Mouse (Mus musculus) hindbrain, embryonic 13.5 days (tissue): ENCODE measurements around the gene Plcd1. TPM values are rescaled to one million over a fixed set of nuclear protein-coding genes. Genes with fewer than 3 reads are reported as not detected.
A peak's percentile ranks its signal among the peaks of the same experiment; 100 is the strongest.

Experiments
- ATAC-seq: fragments of 200-750 bp; cut with Nextera tagmentation; 2 replicates; pipeline ENCODE4 v1.8.0; 2017; ENCODE audit warnings: moderate TSS enrichment; ENCODE audit not compliant: low FRiP score
- H3K27ac ChIP-seq: fragments of 300-500 bp; sonication (generic); 2 replicates; pipeline ENCODE4 v1.5.1; 2015; ENCODE audit warnings: inconsistent platforms, mild to moderate bottlenecking, moderate library complexity
- H3K27me3 ChIP-seq: fragments of 300-500 bp; sonication (generic); 2 replicates; pipeline ENCODE4 v1.6.1; 2015; ENCODE audit warnings: mild to moderate bottlenecking, inconsistent platforms
- H3K36me3 ChIP-seq: fragments of 300-500 bp; sonication (generic); 2 replicates; pipeline ENCODE4 v1.6.1; 2015; ENCODE audit warnings: mild to moderate bottlenecking, inconsistent platforms
- H3K4me1 ChIP-seq: fragments of 300-500 bp; sonication (generic); replicated peaks from 2 replicates; pipeline ENCODE4 v1.6.1; 2015; ENCODE audit warnings: inconsistent platforms
- H3K4me2 ChIP-seq: fragments of 300-500 bp; sonication (generic); 2 replicates; pipeline ENCODE4 v1.6.1; 2015; ENCODE audit warnings: inconsistent platforms, mild to moderate bottlenecking, moderate library complexity
- H3K4me3 ChIP-seq: fragments of 300-500 bp; sonication (generic); 2 replicates; pipeline ENCODE4 v1.5.1; 2015; ENCODE audit warnings: mild to moderate bottlenecking, inconsistent platforms
- H3K9ac ChIP-seq: fragments of 300-500 bp; sonication (generic); 2 replicates; pipeline ENCODE4 v1.6.1; 2015; ENCODE audit warnings: mild to moderate bottlenecking, inconsistent platforms
- H3K9me3 ChIP-seq: fragments of 300-500 bp; sonication (generic); 2 replicates; pipeline ENCODE4 v1.6.1; 2016; ENCODE audit warnings: inconsistent platforms
- WGBS: fragments of 180-500 bp; shearing (Covaris S2); methylation state at CpG from one replicate; pipeline ENCODE4 v1.1.7; 2015; 5-methylcytosine and 5-hydroxymethylcytosine counted together
- polyA plus RNA-seq: library from polyadenylated mRNA; unstranded; fragments of >200 nt; fragmentation: Nextera tagmentation; extraction: Ambion mirVana; gene quantifications from 2 replicates; pipeline ENCODE4 v1.2.1, GENCODE M21; 2015

Plcd1 gene
- polyA plus RNA-seq, 1 experiment from 2014 or later: 22.5 TPM

DNA sequence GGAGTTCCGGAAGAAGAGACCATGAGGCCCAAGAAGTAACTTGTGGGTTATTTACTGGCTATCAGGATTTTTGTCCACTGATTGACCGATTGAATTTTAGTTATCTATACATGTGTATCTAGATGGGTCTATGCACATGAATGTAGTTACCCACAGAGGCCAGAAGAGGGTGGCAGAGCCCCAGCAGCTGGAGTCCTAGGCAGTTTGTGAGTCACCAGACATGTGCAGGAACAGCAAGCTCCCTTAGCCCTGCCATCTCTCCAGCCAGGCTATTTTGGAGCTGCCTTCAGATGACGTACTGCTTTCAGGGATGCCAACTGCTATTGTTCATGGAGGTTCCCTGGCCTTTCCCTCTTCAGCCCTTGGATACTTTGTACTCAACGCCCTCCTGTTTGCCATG, 14.3 kb upstream of the Plcd1 start:
- Histone ChIP-seq H3K27me3 (peaks cover 16% of the 10 kb centered on the region), H3K27ac (no peak overlapping the region), H3K4me3 (no peak overlapping the region), H3K4me2 (no peak overlapping the region), H3K36me3 (no peaks in the 10 kb centered on the region), H3K9me3 (no peaks in the 10 kb centered on the region), H3K9ac (no peak overlapping the region), H3K4me1 (peaks cover 12% of the 10 kb centered on the region; the same call in 1 of the 2 replicates)
- 86% methylated on average over 4 of the region's 4 CpGs for WGBS
- ATAC-seq: no peak

DNA sequence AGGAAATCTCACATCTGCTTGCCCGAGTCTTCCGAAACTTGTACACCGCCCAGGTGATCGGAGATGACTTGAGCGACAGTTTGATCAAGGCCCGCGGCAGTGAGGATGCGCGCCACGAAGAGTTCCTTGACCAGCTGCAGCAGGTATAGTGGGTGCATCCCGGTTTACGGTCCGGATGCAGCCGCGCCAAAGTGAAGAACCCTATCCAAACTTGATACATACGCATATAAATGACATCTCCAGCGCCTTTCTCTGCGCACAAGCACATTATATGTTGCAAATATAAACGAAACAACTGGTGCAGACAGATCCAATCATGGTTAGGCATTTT, 9.4 kb upstream of the Plcd1 start:
- Histone ChIP-seq H3K4me3 (peak overlapping the region; percentile 63), H3K9ac (peak overlapping the region; percentile 69), H3K9me3 (no peaks in the 10 kb centered on the region), H3K27ac (peak overlapping the region; percentile 18; the same call in 1 of the 2 replicates), H3K4me2 (peak overlapping the region; percentile 84), H3K27me3 (peaks cover 16% of the 10 kb centered on the region), H3K4me1 (peaks cover 9% of the 10 kb centered on the region; the same call in 1 of the 2 replicates), H3K36me3 (no peaks in the 10 kb centered on the region)
- 3% methylated on average over 19 of the region's 19 CpGs for WGBS
- peak; percentile 52 for ATAC-seq

DNA sequence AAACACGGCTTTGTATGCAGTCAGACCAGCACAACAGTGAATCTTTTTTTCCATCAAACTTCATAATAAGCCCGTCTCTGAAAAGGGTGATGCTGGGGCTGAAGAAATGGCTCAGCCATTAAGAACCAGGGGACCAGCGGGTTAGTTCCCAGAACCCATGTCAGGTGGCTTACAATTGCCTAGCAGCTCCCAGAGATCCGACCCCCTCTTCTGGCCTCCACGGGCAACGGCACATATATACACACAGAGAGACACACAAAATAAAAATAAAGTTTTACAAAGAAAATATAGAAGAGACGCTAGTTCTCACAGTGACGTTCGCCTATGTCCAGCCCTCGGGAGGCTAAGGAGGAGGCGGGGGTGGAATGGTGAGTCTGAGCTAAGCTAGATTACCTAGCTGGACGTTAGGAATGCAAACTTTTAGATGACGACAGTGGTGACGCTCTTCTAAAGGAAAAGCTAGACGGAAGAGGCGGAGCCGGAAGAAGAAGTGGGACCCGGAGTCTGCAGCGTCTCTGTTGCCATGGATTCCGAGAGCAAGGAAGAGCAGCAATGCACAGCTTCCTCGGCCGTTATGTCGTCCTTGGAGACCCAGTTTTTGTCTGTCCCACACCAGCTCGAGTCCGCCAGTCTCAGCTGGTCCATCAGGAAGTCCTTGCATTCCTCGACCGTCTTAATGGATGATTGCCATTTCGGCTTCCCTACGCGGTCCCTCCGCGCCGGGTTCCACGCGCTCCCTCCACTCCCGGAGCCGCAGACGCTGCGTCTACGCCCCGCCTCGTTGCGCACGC, 8.9 kb upstream of the Plcd1 start, which contains the start of gene Dlec1:
Gene Dlec1 (plus strand): TSS at position 487 of the 791 bp plus-strand sequence.
- peak within 1 kb of the TSS; percentile 18; the same call in 1 of the 2 replicates for H3K27ac ChIP-seq
- H3K4me2 ChIP-seq: peak within 1 kb of the TSS; percentile 84
- H3K36me3 ChIP-seq: no peaks in the 10 kb centered on the region
- peaks cover 16% of the 10 kb centered on the region for H3K27me3 ChIP-seq
- 3% methylated on average over 44 of the region's 44 CpGs for WGBS
- H3K9me3 ChIP-seq: no peaks in the 10 kb centered on the region
- H3K9ac ChIP-seq: peak within 1 kb of the TSS; percentile 69
- H3K4me3 ChIP-seq: peak within 1 kb of the TSS; percentile 63
- peak; percentile 86 for ATAC-seq
- peaks cover 9% of the 10 kb centered on the region; the same call in 1 of the 2 replicates for H3K4me1 ChIP-seq

DNA sequence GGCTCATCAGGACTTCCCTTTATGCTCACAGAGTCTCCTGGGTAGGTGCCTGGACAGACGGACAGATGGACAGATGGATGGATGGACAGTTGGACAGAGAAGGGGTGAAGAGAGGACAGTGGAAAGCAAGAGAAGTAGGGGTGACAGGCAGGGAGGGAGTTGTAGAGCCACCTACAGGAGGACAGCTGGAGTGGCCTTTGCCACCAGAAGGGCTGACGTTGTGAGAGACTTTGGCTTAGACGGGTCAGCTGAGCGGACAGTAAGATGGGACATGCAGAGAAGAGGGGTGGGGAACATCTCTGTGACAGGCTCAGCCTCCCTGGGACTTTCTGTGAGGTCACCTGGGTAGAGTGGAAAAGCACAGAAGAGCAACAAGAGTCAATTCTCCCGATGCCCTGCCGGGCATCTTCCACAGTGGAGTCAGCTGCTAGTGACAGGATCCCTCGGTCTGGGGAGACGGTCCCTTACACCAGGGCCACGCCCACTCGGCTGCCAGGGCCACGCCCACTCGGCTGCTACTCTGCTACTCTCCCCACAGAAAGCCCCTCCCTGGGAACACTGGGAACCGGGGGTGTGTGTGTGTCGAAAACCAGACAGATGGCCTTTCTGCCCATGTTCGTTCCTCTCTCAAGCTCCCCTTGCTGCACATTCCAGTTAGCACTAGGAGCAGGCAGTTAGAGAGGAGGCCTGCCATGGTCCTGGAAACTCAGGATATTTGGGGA, 7.0 kb upstream of the Plcd1 start:
- WGBS: 17% methylated on average over 15 of the region's 15 CpGs
- H3K4me1 ChIP-seq: peaks cover 12% of the 10 kb centered on the region
- H3K9me3 ChIP-seq: no peaks in the 10 kb centered on the region
- no peak overlapping the region for H3K4me2 ChIP-seq
- H3K36me3 ChIP-seq: no peaks in the 10 kb centered on the region
- H3K4me3 ChIP-seq: no peak overlapping the region
- ATAC-seq: no peak
- H3K27ac ChIP-seq: no peak overlapping the region
- peaks cover 22% of the 10 kb centered on the region for H3K27me3 ChIP-seq
- no peak overlapping the region for H3K9ac ChIP-seq

DNA sequence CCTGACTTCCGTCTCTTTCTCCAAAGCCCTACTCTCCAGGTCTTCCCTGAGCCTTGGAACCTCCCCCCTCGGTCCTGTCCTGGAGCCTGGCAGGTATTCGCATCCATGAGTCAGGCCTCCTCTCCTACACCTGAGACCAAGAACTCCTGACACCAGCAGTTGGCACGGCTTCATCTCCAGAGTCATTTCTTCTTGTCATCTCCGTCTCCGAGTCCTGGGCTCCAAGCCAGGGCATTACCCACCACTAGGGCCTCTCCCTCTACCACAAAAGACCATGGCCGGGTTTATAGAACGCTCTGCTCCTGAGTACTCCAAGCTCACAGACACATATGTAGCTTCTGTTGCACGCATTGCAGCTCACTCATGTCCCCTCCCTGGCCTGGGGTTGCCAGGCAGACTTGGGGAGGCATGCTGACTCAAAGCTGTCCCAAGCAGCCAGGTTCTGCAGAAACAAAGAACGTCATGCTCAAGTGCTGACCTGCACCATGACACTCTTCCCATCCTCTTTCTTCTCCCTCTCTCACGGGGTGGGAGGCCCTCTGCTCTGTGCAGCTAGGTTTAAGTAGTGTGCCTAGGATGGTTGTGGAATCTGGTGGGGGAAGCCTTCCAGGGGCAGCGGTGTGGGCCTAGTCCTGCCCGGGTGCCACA, 1.3 kb upstream of the Plcd1 start:
- no peak; the same call in 1 of the 2 replicates for ATAC-seq
- Histone ChIP-seq H3K27me3 (peaks cover 33% of the 10 kb centered on the region), H3K4me2 (peak overlapping the region; percentile 81; the same call in 1 of the 2 replicates), H3K4me3 (no peak overlapping the region), H3K9ac (no peak overlapping the region), H3K27ac (0 out of 2 replicates have a peak overlapping the region, but pooled peaks have one; percentile 71), H3K9me3 (no peaks in the 10 kb centered on the region), H3K36me3 (no peaks in the 10 kb centered on the region), H3K4me1 (peaks cover 54% of the 10 kb centered on the region)
- WGBS: 60% methylated on average over 13 of the region's 13 CpGs

DNA sequence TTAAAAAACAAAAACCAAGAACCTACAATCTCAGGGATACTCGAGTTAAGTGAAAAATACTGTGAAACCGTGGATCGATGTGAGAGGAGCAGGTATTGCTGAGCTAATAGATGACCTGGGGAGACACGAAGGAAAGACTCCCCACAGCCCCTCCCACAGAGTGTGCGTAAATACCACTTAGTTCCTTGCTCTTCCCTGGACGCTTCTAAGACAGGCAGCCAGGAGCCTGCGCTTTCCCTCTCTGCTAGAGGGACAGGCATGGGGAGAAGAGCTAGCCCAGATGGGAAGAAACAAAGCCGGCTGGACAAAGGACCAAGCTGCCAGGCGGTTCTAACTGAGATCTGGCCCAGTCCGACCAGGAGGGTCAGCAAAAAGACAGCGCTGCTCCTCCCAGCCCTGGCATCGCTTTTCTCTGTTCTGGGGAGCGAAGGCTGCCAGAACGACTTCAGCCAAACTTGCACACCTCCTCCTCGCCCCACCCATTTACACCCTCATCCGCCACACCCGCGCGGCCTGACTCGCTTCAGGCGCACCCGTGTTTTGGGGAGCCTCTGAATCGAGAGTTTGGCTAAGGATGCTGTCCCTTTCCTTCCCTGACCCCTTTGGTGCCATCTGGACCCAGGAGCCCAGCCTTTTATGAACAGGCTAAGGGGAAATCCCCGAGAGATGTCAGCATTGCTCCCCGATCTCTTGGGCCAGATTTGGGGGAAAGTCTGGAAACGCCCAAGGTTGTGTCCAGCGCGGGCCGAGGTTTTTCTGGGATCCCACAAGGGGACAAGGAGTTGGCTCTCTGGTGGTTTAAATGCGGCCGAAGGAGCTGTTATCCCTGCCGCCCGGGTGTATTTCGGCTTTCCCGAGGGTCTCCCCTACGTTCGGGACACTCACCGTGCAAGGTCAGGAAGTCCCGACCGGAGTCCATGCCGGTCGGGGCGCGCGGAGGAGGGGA, 556 bp downstream of the Plcd1 start:
- 2% methylated on average over 44 of the region's 45 CpGs for WGBS
- no peaks in the 10 kb centered on the region for H3K36me3 ChIP-seq
- peak overlapping the region; percentile 59 for H3K4me3 ChIP-seq
- peaks cover 68% of the 10 kb centered on the region for H3K4me1 ChIP-seq
- no peaks in the 10 kb centered on the region for H3K9me3 ChIP-seq
- peak overlapping the region; percentile 84 for H3K9ac ChIP-seq
- ATAC-seq: no peak
- peaks cover 39% of the 10 kb centered on the region for H3K27me3 ChIP-seq
- H3K4me2 ChIP-seq: peak overlapping the region; percentile 81
- H3K27ac ChIP-seq: peak overlapping the region; percentile 71; the same call in 1 of the 2 replicates

DNA sequence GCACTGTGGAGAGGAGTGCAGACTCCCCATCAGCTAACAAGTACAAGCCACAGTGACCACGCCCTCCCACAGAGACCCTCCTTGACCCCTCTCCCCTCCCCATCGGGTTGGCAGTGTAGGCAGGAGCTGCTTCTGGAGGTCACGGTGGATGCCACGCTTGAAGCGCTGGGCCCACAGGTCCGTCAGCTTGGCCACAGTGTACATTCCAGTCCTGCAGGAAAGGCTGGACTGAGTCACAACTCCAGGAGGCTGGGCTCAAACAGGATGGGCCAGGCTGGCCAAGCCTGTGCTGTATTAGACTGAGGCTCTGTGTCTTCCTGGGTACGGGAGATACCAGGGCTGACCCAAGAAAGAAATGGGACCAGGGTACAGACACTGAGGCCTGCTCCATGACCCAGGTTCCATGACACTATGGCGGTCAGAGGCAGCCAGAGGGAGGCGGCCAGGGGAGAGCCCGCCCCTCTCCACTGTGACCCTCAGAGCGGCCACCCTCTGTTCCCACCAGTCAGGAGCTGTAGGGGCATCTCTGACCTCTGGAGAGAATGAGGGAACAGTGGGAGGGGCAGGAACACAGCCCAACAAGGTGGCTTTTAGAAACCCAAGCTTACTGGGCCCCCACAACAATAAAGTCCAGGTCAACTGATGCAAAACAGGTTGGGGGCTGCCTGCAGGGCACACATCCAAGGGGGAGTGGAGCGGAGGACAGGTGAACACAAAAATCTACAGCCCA, 1.6 kb downstream of the Plcd1 start:
- ATAC-seq: no peak

DNA sequence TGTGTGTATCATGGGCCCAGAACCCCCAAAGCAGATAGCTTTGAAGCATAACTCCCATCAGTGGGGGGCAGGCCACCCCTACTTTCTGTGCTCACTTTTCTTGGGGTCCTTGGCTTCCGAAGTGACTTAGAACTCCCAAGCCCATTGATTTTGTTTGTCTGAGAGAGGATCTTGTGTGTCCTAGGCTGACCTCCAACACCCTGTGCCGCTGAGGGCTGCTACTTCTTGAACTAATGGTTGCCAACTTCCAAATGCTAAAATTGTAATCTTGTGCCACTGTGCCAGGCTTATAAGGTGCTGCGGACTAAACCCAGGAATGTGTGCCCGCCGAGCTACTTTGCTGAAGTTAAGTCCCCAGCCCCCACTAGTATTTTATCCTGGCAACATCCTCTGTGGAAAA, 2.8 kb downstream of the Plcd1 start:
- 0 out of 2 replicates have a peak overlapping the region, but pooled peaks have one; percentile 13 for H3K9ac ChIP-seq
- no peak overlapping the region for H3K4me2 ChIP-seq
- H3K27ac ChIP-seq: no peak overlapping the region
- H3K4me1 ChIP-seq: peaks cover 78% of the 10 kb centered on the region
- H3K27me3 ChIP-seq: peaks cover 37% of the 10 kb centered on the region
- H3K9me3 ChIP-seq: no peaks in the 10 kb centered on the region
- H3K4me3 ChIP-seq: no peak overlapping the region
- 93% methylated on average over 5 of the region's 5 CpGs for WGBS
- ATAC-seq: no peak
- no peaks in the 10 kb centered on the region for H3K36me3 ChIP-seq

More for the DNA sequence above, 1.6 kb downstream of the Plcd1 start:
- Histone ChIP-seq H3K4me2 (peak overlapping the region; percentile 81), H3K9me3 (no peaks in the 10 kb centered on the region), H3K4me1 (peaks cover 74% of the 10 kb centered on the region), H3K27ac (no peak overlapping the region), H3K36me3 (no peaks in the 10 kb centered on the region), H3K27me3 (peaks cover 43% of the 10 kb centered on the region), H3K9ac (peak overlapping the region; percentile 84), H3K4me3 (peak overlapping the region; percentile 59)
- 61% methylated on average over 12 of the region's 12 CpGs for WGBS

DNA sequence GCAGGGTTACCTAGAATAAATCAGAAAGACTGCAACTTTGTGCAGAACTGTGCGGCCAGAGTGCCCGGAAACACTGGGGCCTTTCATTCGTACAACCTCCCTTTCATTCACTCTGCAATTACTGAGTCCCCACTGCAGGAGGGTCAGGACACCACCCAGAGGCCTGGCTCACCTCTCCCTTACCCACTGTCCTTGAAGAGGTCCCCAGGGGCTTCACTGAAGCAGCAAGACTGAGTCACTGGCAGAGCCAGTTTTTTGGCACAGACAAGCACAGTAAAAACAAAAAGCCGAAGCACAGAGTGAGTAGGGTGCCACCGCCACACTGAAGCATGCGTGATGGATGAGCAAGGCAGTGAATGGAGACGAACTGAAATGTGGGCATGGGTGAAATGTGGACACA, 3.9 kb downstream of the Plcd1 start:
- no peaks in the 10 kb centered on the region for H3K9me3 ChIP-seq
- H3K36me3 ChIP-seq: peaks cover 1% of the 10 kb centered on the region; the same call in 1 of the 2 replicates
- no peak overlapping the region for H3K4me2 ChIP-seq
- H3K27me3 ChIP-seq: peaks cover 27% of the 10 kb centered on the region
- no peak overlapping the region for H3K27ac ChIP-seq
- H3K4me1 ChIP-seq: peaks cover 69% of the 10 kb centered on the region
- no peak overlapping the region for H3K9ac ChIP-seq
- WGBS: 35% methylated on average over 7 of the region's 7 CpGs
- ATAC-seq: no peak
- no peak overlapping the region for H3K4me3 ChIP-seq

DNA sequence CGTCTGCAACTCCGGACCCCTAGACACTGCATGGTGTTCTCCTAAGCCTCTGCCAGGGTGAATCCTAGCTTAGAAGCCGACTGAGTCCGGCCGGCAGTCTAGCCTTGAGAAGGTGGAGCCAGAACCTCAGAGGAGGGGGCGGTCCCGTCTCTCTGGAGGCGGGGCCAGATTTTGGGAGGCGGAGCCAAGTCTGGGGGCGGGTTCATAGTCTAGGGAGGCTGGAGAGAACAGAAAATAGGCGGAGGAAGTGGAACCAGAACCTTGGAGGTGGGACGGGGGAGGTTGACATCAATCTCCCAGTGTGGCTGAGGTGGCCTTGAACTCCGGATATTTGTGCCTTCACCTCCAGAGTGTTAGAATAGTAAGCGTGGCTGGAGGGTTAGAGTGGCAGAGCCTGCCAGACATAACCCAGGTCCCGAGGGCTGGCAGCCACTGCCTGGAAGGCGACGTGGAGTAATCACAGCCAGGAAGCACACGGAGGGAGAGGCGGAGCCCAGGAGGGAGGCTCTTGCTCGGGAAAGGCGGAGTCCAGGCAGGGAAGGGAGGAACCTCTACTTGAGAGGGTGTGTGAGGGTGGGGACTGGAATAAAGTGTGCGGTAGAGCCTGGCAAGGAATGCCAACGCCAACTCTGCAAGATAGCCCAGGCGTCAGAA, 5.0 kb downstream of the Plcd1 start:
- peak overlapping the region; percentile 26 for H3K4me3 ChIP-seq
- H3K4me2 ChIP-seq: peak overlapping the region; percentile 46
- peak overlapping the region; percentile 30; the same call in 1 of the 2 replicates for H3K27ac ChIP-seq
- peaks cover 24% of the 10 kb centered on the region for H3K27me3 ChIP-seq
- no peaks in the 10 kb centered on the region for H3K9me3 ChIP-seq
- peaks cover 57% of the 10 kb centered on the region for H3K4me1 ChIP-seq
- peak; percentile 47; the same call in 1 of the 2 replicates for ATAC-seq
- 2% methylated on average over 24 of the region's 24 CpGs for WGBS
- peaks cover 5% of the 10 kb centered on the region; the same call in 1 of the 2 replicates for H3K36me3 ChIP-seq
- 0 out of 2 replicates have a peak overlapping the region, but pooled peaks have one; percentile 35 for H3K9ac ChIP-seq
